Mouse (Mus musculus) T-helper 17 cell (primary cell): ENCODE measurements around the gene Foxe1.

Source experiments
- in situ Hi-C, 2 experiments: fragments of 300-600 bp; cut with MboI, MseI; formaldehyde crosslinking; loops; 1 replicate in 1 of 2; 2 replicates in 1 of 2; pipeline ENCODE4 v1.15.1; 2025; ENCODE audit warnings: high pct_unique_total_duplicates in 2 of 2

Gene Foxe1

DNA sequence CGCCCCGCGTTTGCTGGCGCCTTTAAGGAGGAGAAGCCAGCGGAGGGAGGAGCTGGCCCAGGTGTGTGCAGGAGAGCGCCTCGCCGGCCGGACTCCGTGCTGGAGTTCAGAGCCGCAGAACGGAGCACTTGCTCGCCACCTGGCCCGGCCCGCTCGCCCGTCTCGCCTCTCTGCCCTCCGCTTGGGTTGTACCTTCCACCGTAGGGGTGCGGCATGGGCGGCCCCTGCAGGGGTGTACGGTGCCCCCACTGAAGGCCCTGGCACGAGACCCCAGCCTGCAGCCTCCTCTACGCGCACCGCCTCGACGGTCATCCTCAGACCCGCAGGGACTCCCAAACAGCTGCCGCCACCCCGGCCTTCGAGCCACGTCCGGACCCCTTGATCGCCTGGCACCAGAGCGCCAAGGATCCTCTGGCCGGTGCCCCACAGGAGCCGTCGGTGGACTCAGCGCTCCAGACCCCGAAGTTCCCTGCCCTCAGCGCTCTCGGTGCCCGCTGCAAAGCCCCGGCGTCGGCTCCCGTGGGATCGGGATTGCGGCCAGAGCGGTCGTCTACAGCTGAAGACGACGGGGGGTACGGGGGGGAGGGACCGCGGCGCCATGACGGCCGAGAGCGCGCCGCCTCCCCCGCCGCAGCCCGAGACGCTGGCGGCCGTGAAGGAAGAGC lies at the start of gene Foxe1:
Gene Foxe1, plus strand, starts transcription at position 14 of the 665 bp plus-strand sequence.
- in situ Hi-C loops = no loop called here

GRCm38 (mm10) chr4:46304071-46304470 lies 39.3 kb upstream of the Foxe1 start:
- in situ Hi-C loops = no loop called here

DNA sequence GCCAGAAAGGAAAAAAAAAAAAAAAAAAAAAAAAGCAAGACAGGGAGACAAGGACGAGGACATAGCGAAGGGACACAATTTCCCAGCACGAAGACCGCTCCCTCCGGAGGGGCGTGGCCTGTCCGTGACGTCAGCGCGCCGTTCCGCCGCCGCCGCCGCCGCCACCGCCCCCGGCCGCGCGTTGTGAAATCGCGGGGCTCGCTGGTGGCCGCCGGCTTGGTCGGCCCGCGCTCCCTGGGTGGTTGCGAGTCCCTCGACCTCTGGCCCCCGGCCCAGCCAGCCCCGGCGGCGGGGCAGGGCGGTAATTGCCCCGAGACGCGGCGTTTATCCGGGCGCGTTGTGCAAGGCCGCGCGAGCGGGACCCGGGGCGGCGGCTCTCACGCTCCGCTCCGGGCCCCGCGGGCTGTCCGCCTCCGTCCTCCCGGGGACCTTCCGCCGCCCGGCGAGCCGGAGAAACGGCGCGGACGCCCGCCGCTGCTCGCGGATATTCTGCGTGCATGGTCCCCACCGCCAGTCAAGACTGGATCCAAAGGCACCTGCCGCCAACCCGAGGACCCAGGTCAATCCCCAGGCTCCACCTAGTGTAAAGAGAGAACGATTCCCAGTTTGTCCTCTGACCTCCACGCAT lies 38.5 kb upstream of the Foxe1 start:
- in situ Hi-C loops = loop anchor here in 1 of 2 experiments (5.0 kb wide), 1 partner anchor 62 kb away; no protein-coding TSS in a partner anchor

DNA sequence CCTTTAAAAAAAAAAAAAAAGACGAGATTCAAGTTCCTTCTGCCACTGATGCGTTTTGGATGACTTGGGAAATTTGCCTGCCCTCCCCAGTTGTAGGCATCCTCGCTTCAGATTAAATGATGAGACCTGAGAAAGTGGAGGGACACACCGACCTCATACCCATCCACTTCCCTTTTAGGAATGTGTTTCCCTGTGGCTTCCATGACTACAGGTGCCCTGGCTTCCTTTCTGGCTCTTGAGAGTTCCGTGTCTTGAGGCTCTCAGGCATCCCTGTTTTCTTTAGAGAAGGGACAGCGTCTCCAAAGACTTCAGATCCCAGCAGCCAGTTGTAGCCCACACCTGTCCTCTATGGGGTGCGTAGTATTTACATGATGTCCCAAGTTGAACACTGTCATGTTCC lies 38.0 kb upstream of the Foxe1 start:
- in situ Hi-C loops = loop anchor here in 1 of 2 experiments (5.0 kb wide), 1 partner anchor 62 kb away; no protein-coding TSS in a partner anchor

DNA sequence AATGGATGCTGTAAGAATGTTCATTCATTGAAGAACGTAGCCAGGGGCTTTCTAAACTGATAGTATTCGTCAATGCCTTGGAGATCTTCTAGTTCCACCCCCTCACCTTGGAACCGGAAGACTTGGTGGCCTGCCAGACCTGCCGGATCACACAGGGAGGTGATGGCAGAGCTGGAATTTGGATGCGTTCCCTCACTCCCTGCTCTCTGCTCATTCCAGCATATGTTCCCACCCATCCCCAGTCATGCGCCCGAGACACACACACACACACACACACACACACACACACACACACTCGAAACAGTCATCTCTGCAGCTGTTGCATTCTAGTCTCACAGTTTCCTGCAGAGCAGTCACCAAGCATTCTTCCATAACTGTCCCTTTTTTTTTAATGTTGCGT lies 36.1 kb upstream of the Foxe1 start:
- in situ Hi-C loops = loop anchor here in 1 of 2 experiments (5.0 kb wide), 1 partner anchor 60 kb away; no protein-coding TSS in a partner anchor

GRCm38 (mm10) chr4:46307869-46308268 lies 35.5 kb upstream of the Foxe1 start:
- in situ Hi-C loops = loop anchor here in 1 of 2 experiments (5.0 kb wide), 1 partner anchor 59 kb away; no protein-coding TSS in a partner anchor

GRCm38 (mm10) chr4:46311631-46312030 lies 31.8 kb upstream of the Foxe1 start:
- in situ Hi-C loops = no loop called here

DNA sequence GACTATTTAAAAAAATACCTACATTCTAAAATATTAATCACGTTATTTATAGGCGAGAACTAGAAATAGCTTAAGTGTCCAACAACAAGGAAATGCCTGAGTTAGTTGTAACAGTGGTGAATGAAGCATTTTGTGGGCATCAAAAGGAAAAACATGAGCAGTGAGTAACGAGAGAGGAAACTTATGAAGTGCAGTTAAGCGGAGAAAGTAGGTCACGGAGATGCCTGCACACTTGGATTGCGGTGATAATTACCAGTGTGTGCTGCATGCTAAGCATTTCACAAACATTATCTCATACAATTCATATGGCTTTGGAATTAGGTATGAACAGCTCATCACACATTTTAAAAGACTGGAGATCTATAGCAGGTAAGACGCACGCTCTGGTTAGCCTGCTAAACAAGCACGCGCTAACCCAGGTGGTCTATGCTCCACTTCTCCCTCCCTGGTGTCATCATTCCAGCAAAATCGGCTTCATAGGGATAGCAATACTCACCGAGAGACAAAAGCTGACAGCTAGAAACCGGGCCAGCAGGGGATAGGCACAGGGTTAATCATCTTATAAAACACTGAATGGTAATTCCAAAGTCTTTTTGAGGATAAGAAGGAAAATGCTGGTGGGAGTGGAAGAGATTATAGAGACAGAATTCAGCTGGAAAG lies 21.5 kb upstream of the Foxe1 start:
- in situ Hi-C loops = no loop called here

DNA sequence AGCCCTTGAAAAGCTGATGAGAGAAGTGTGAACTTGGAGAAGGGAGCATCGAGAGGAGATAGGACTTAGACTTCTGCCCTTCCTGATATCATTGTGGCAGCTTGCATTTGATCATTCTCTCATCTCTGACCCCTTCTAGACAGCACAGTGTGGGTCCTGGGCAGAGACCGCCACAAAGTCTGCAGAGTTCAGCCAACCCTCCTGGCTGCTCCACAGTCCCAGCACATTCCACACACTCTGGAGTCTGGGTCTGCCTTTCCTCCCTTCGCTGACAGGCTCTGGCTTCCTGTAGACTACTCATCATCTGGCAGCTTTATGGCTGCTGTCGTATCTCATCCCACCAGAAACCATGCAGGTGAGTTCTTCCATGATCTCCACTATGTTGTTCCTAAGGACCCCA lies 20.7 kb upstream of the Foxe1 start:
- in situ Hi-C loops = no loop called here

- in situ Hi-C loops = no loop called here
Measured at GRCm38 (mm10) chr4:46328906-46329305, 14.5 kb upstream of the Foxe1 start.

GRCm38 (mm10) chr4:46335846-46336245 lies 7.6 kb upstream of the Foxe1 start:
- in situ Hi-C loops = loop anchor here in 1 of 2 experiments (10.0 kb wide), 1 partner anchor 849 kb away; no protein-coding TSS in a partner anchor

- in situ Hi-C loops = loop anchor here in 1 of 2 experiments (10.0 kb wide), 1 partner anchor 847 kb away; no protein-coding TSS in a partner anchor
Measured at GRCm38 (mm10) chr4:46337990-46338389, 5.4 kb upstream of the Foxe1 start.

- in situ Hi-C loops = loop anchor here in 1 of 2 experiments (10.0 kb wide), 1 partner anchor 846 kb away; no protein-coding TSS in a partner anchor
Measured at GRCm38 (mm10) chr4:46339026-46339425, 4.4 kb upstream of the Foxe1 start.

DNA sequence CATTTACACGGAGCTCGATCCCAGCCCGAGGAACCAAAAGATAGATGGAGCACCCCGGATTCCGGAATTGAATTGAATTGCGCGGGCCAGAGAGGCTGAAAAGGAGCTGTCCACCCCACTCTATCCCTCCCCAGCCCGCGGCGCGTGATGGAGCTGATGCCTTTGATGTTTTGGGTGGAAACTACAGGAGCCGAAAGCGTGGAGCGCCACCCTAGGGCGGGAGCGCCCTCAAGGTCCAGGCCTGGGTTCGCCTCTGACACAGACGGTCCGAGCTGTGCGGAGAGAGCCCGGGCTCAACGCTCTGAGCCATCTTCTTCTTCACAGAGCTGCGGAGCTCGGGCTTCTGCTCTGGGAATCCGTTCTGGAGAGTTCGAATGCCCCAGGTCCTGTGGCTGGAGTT lies 3.8 kb upstream of the Foxe1 start:
- in situ Hi-C loops = loop anchor here in 1 of 2 experiments (10.0 kb wide), 1 partner anchor 845 kb away; no protein-coding TSS in a partner anchor

DNA sequence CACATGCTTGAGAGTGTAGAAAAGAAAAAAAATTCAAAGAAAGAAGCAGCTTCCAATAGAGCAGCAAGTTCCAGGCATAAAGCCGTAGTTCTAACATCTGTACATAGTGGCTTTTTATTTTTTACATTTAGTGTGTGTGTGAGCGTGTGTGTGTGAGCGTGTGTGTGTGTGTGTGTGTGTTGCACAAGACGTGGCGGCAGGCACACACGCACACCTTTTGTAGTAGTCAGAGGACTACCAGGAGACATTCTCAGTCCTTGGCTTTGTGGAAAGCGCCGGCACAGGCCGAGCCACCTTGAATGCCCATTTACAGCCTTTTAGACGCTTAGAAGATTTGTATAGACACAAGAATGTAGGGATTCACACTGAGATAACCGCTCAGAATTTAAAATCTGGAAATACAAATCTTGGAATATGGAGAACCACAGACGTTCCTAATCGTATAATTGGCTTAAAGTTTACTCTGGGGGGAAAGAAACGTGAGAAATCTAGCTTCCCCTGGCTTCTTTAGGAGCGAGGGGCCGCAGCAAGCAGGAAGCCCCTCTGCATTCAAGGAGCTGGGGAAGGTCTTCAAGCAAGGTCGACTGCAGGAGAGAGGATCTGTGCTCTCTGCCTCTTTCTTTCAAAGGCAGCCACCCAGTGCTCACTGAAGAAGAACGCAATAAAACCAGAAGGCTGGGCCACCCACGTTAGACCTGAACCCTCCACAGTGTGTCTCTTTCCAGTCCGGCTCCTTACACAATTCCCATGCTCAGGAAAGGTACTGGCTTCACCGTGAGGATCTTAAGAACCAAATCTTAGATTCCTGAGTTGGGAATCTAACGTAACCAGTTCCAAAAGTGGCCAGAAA lies 1.4 kb upstream of the Foxe1 start:
- in situ Hi-C loops = no loop called here

DNA sequence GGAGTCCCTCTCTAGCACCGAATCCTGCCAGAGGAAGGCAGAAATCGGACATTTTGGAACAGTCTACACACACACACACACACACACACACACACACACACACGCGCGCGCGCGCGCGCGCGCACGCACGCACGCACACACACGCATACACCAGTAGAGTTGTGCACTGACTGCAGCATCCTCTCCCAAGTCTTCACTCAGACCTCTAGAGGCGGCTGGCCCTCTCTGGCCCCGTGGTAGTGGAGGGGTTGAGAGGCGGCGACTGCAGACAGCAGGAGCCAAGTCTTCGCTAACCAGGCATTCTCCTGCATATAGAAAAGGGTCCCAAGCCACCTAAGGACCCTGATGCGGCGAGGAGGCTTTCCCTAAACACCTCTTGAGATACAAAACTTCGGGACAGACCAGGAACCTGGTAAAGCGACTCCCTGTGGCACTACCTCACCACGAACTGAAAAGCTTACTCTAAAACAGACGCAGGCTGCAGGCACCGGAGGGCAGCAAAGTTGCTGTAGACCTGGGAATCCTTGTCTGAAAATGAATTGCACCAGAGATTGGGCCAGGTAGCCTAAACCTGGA lies 610 bp upstream of the Foxe1 start:
- in situ Hi-C loops = no loop called here

- in situ Hi-C loops = no loop called here
Measured at GRCm38 (mm10) chr4:46344288-46344687, 879 bp downstream of the Foxe1 start.

DNA sequence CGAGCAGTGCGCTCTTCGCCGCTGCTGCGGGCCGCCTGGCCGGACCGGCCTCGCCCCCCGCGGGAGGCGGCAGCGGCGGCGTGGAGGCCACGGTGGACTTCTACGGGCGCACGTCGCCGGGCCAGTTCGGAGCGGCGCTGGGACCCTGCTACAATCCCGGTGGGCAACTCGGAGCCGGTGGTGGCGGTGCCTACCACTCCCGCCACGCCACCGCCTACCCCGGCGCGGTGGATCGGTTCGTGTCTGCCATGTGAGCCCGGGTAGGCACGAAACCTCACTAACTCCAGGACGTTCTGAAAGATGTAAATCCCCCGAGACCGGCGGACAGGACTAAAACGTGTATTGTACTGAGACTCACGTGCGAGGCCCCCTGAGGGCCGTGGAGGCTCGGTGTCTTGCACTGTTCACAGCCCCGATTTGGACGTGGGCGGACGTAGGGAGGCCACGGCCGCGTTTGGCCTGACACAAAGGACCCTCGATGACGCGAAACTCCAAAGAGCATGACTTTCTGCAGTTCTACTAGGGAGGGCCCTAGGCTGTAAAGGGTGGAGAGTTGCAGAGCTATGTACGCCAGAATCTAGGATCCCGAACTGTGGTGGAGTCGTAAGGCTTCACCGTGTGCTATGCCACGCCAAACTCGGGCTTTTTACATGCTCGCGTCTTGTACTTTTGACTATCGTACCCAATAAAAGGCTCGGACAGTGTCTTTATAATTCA lies 1.8 kb downstream of the Foxe1 start:
- in situ Hi-C loops = no loop called here

- in situ Hi-C loops = no loop called here
Measured at GRCm38 (mm10) chr4:46345773-46346100, 2.3 kb downstream of the Foxe1 start.

DNA sequence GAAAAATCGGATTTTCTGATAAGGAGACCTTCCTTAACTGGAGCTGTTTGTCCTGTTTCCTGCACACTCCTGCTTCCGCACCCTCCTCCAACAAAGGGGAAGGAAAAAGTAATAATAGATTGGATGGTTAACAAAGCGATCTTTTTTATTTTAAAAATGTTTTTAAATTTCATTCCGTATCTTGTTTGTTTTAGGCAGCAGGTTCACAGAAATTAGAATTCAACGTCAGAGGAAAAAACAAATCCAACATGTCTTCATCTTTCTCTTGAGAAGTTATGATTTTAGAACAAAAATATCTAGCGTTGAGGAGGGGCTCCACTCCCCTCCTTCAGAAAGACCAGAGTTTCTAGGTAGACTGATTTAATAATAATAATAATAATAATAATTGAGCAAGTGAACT lies 2.8 kb downstream of the Foxe1 start:
- in situ Hi-C loops = no loop called here
